Mouse (Mus musculus): ENCODE results near the gene Rgl1.

- TF ChIP-seq POLR2A (IDR thresholded peaks at IDR 0.05; ENCODE audit: borderline replicate concordance, low read depth, low read length) (no peak), CTCF (IDR thresholded peaks at IDR 0.05; ENCODE audit: low read depth, low read length) (no peak)
Observed at GRCm38 (mm10) chr1:152660436-152660835, 105.7 kb downstream of the Rgl1 start.

Measured in bone marrow macrophage, adult 2 months (primary cell).